Mouse (Mus musculus) neutrophil, adult 83 days (primary cell): Measurements from ENCODE around the gene Neurod1. TPM values are rescaled to one million over a fixed set of nuclear protein-coding genes. Genes with fewer than 3 reads are reported as not detected.

ENCODE experiments used
- total RNA-seq, 2 experiments: library from RNA; stranded (reverse); gene quantifications; one replicate each; pipeline ENCODE4 v1.2.4; 2023

The Neurod1 gene
- total RNA-seq, result not detected

GRCm38 (mm10) chr2:79456575-79457349, at the start of gene Neurod1, which contains the start of gene Cerkl:
Gene Neurod1, minus strand, starts transcription at chr2:79456751.
Gene Cerkl, minus strand, starts transcription at chr2:79456785.

Other genes with a start within 250 kb of the Neurod1 start
- gene Itga4, start 201.3 kb downstream of the Neurod1 start, total RNA-seq, result 100 to 1,000 TPM; 102 to 119 TPM
- 1 to 10 TPM; 1.4 to 1.9 TPM for gene Cerkl, start within 50 bp of the Neurod1 start, total RNA-seq
- 10 to 100 TPM; 32.0 to 44.8 TPM for gene Itprid2, start 178.6 kb upstream of the Neurod1 start, total RNA-seq